Mouse (Mus musculus): Measurements from ENCODE around the gene Abhd15. TPM values are rescaled to one million over a fixed set of nuclear protein-coding genes. Genes with fewer than 3 reads are reported as not detected.

Gene Abhd15
- polyA plus RNA-seq, 1 experiment from 2014 or later: 2.2 TPM

GRCm38 (mm10) chr11:77486798-77487197 lies 28.1 kb upstream of the Abhd15 start:
- no peak for TF ChIP-seq CTCF (IDR thresholded peaks at IDR 0.05; ENCODE audit: low read depth)
- WGBS: 71% methylated on average over 5 of the region's 5 CpGs
- no peak overlapping the region for H3K4me3 ChIP-seq (ENCODE audit: low read depth, low read length)
- no peak overlapping the region for H3K9ac ChIP-seq (ENCODE audit: low read depth, low read length)
- no peaks in the 10 kb centered on the region for H3K27me3 ChIP-seq (replicated peaks; ENCODE audit: control insufficient read depth, insufficient read depth, low read length)
- ATAC-seq: no peak
- H3K4me2 ChIP-seq (replicated peaks; ENCODE audit: low read depth): no peak overlapping the region
- no peaks in the 10 kb centered on the region for H3K36me3 ChIP-seq (ENCODE audit: control insufficient read depth, insufficient read depth)
- H3K9me3 ChIP-seq (ENCODE audit: control insufficient read depth): no peaks in the 10 kb centered on the region
- peaks cover 8% of the 10 kb centered on the region; the same call in 1 of the 2 replicates for H3K4me1 ChIP-seq (replicated peaks; ENCODE audit: control insufficient read depth, insufficient read depth, low read length)
- H3K27ac ChIP-seq (ENCODE audit: low read depth, low read length): no peak overlapping the region

- ATAC-seq: no peak
- Histone ChIP-seq H3K27me3 (replicated peaks; ENCODE audit: control insufficient read depth, insufficient read depth, low read length) (no peaks in the 10 kb centered on the region), H3K9me3 (ENCODE audit: control insufficient read depth) (no peaks in the 10 kb centered on the region), H3K9ac (ENCODE audit: low read depth, low read length) (peak overlapping the region; percentile 50), H3K36me3 (ENCODE audit: control insufficient read depth, insufficient read depth) (no peaks in the 10 kb centered on the region), H3K4me1 (replicated peaks; ENCODE audit: control insufficient read depth, insufficient read depth, low read length) (peaks cover 8% of the 10 kb centered on the region; the same call in 1 of the 2 replicates), H3K4me2 (replicated peaks; ENCODE audit: low read depth) (peak overlapping the region; percentile 99), H3K27ac (ENCODE audit: low read depth, low read length) (no peak overlapping the region), H3K4me3 (ENCODE audit: low read depth, low read length) (peak overlapping the region; percentile 77)
- 5% methylated on average over 51 of the region's 55 CpGs for WGBS
- TF ChIP-seq CTCF (IDR thresholded peaks at IDR 0.05; ENCODE audit: low read depth): no peak
Measured at GRCm38 (mm10) chr11:77488771-77489581, 25.9 kb upstream of the Abhd15 start.

GRCm38 (mm10) chr11:77489591-77490235 lies 25.2 kb upstream of the Abhd15 start, which contains the start of gene Ankrd13b:
Gene Ankrd13b (minus strand): TSS chr11:77489678.
- Histone ChIP-seq H3K9me3 (ENCODE audit: control insufficient read depth) (no peaks in the 10 kb centered on the region), H3K36me3 (ENCODE audit: control insufficient read depth, insufficient read depth) (no peaks in the 10 kb centered on the region), H3K4me1 (replicated peaks; ENCODE audit: control insufficient read depth, insufficient read depth, low read length) (peaks cover 10% of the 10 kb centered on the region; the same call in 1 of the 2 replicates), H3K27me3 (replicated peaks; ENCODE audit: control insufficient read depth, insufficient read depth, low read length) (no peaks in the 10 kb centered on the region), H3K4me2 (replicated peaks; ENCODE audit: low read depth) (peak within 1 kb of the TSS; percentile 99), H3K4me3 (ENCODE audit: low read depth, low read length) (peak within 1 kb of the TSS; percentile 77), H3K27ac (ENCODE audit: low read depth, low read length) (no peak within 1 kb of the TSS), H3K9ac (ENCODE audit: low read depth, low read length) (peak within 1 kb of the TSS; percentile 50)
- TF ChIP-seq CTCF (IDR thresholded peaks at IDR 0.05; ENCODE audit: low read depth): no peak
- WGBS: under 1% methylated on average over 66 of the region's 87 CpGs
- ATAC-seq: no peak

DNA sequence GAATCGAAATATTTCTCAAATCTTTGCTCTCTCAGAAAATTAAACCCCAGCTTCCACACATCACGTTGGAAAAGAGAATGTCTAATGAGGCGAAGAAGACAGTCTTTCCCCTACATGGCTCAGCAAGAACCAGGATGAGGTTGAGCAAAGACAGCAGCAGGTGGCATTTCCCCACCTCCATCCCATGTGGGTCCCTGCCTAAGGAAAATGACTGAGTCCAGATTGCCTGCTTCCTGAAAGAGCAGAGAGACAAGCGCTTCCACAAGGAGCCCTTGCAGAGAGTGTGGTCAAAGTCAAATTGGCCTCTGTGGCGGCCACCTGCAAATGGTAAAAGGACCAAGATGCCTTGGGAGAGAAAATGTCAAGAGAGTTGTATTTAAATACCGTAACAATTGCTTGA lies 24.5 kb upstream of the Abhd15 start:
- no peaks in the 10 kb centered on the region for H3K9me3 ChIP-seq (ENCODE audit: control insufficient read depth)
- no peaks in the 10 kb centered on the region for H3K27me3 ChIP-seq (replicated peaks; ENCODE audit: control insufficient read depth, insufficient read depth, low read length)
- 67% methylated on average over 6 of the region's 6 CpGs for WGBS
- TF ChIP-seq CTCF (IDR thresholded peaks at IDR 0.05; ENCODE audit: low read depth): no peak
- H3K9ac ChIP-seq (ENCODE audit: low read depth, low read length): no peak overlapping the region
- H3K36me3 ChIP-seq (ENCODE audit: control insufficient read depth, insufficient read depth): no peaks in the 10 kb centered on the region
- H3K27ac ChIP-seq (ENCODE audit: low read depth, low read length): 0 out of 2 replicates have a peak overlapping the region, but pooled peaks have one; percentile 6
- peak overlapping the region; percentile 99 for H3K4me2 ChIP-seq (replicated peaks; ENCODE audit: low read depth)
- ATAC-seq: no peak
- peaks cover 13% of the 10 kb centered on the region; the same call in 1 of the 2 replicates for H3K4me1 ChIP-seq (replicated peaks; ENCODE audit: control insufficient read depth, insufficient read depth, low read length)
- H3K4me3 ChIP-seq (ENCODE audit: low read depth, low read length): no peak overlapping the region

DNA sequence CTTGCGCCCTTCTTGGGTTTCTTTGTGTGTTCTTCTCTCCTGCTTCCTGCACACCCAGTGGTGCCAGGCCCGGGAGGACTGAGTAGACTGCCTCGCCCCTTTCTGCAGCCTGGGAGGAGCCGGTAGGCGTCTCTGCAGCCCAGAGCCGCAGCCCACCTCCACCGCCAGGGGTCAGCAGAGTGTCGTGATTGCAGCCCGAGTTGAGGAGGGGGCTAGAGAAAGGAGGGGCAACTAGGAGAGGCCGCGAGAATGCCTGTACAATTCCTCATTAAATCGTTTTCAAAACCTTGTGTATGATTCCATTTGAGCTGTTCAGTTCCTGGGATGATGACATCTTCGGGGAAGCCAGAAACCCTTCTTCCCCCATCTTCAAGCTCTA lies 23.8 kb upstream of the Abhd15 start:
- Histone ChIP-seq H3K4me1 (replicated peaks; ENCODE audit: control insufficient read depth, insufficient read depth, low read length) (peaks cover 13% of the 10 kb centered on the region; the same call in 1 of the 2 replicates), H3K9me3 (ENCODE audit: control insufficient read depth) (no peaks in the 10 kb centered on the region)

More for the DNA sequence above, 23.8 kb upstream of the Abhd15 start:
- Histone ChIP-seq H3K9ac (ENCODE audit: low read depth, low read length) (no peak overlapping the region), H3K36me3 (ENCODE audit: control insufficient read depth, insufficient read depth) (no peaks in the 10 kb centered on the region), H3K27ac (ENCODE audit: low read depth, low read length) (peak overlapping the region; percentile 98; the same call in 1 of the 2 replicates), H3K27me3 (replicated peaks; ENCODE audit: control insufficient read depth, insufficient read depth, low read length) (no peaks in the 10 kb centered on the region), H3K4me3 (ENCODE audit: low read depth, low read length) (peak overlapping the region; percentile 84), H3K4me2 (replicated peaks; ENCODE audit: low read depth) (peak overlapping the region; percentile 91)
- peak; percentile 47 for ATAC-seq
- under 1% methylated on average over 13 of the region's 13 CpGs for WGBS
- TF ChIP-seq CTCF (IDR thresholded peaks at IDR 0.05; ENCODE audit: low read depth): peak; percentile 99
